Mouse (Mus musculus): ENCODE measurements around the gene Kmt5b.

Kmt5b gene

GRCm38 (mm10) chr19:3767276-3767780 is at the start of gene Kmt5b:
Kmt5b (plus strand) TSS chr19:3767421.
- DNase-seq: peak; percentile 69

- DNase-seq: peak; percentile 74
Measured at GRCm38 (mm10) chr19:3718481-3719361, 48.5 kb upstream of the Kmt5b start.

DNA sequence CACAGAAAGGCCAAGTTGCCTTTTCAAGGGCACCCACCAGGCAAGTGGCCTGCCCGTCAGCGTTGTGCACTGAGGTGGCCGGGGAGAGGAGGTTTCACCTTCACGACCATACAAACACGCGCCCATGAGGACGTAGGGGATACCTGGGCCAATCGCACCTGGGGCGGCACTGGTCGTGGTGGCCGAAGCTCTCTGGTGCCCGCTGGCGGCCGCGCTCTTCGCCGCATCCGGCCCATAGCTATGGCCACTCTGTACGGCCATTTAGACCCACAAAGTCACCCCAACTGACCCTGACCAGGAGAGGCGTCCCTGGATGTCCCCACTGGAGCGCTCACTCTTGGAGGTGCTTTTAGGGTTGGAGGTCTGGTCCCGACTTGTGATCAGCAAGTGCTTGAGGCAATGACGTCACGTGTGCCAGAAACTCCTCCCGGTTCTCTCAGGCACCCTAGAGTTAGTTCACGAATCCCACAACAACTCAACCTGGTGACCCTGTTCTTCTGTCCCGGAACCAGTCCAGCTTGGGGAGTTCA is 47.8 kb upstream of the Kmt5b start:
- peak; percentile 81 for DNase-seq

DNA sequence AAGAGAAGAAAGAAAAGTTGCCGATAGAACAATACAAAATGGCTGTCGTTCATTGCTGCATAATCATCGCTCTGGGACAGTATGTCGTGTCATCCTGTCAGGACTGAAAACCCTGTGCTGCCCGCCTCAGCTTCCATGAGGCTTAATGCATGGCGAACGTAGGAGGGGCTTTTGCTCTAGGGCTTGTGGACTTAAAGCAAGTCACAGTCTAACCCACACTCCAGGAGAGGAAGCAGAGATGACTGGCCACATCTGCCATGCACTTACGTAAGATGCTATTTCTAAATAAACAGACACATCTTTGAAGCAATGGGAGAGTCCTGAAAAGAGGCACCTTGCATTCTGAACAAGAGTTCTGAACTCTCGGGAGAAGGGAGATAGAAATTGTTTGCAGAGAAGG is 44.1 kb upstream of the Kmt5b start:
- no peak for DNase-seq

DNA sequence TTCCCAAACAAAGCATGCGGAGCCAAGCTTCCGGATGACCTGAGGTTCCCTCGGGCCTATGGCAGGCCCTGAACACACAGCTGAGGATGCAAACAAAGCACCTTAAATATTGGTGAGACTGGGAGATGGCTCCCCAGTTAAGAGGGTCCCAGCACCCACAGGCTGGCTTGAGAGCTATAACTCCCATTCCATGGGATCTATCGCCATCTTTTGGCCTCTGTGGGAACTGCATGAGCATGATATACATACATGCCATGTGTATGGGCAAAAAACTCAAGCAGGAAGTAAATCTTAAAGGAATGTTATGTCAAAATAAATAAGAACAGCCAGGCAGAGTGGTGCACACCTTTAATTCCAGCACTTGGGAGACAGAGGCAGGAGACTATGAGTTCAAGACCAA is 43.3 kb upstream of the Kmt5b start:
- DNase-seq: no peak

DNA sequence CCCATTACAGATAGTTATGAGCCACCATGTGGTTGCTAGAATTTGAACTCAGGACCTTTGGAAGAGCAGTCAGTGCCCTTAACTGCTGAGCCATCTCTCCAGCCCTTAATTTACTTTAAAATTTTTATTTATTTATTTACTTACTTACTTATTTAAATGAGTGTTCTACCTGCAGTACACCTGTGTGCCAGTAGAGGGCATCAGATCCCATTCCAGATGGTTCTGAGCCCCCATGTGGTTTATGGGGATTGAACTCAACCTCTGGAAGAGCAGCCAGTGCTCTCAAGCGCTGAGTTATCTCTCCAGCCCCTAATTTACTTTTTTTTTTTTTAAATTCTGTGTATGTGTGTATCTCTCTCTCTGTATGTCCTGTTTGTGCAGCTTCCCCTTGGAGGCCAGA is 42.4 kb upstream of the Kmt5b start:
- DNase-seq: peak; percentile 74

DNA sequence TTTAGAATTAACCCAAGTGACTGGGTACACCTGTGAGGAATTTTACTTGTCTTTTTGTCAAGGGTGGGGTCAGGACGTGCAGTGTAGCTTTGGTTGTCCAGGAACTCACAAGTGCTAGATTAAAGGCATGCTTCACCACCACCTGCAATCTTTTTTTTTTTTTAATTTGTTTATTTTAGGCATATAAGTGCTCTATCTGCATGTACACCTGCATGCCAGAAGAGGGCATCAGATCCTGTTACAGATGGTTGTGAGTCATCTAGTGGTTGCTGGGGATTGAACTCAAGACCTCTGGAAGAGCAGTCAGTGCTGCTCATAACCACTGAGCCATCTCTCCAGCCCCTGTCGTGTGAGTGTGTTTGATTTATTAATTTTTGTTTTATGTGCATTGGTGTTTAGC is 38.3 kb upstream of the Kmt5b start:
- DNase-seq: no peak

DNA sequence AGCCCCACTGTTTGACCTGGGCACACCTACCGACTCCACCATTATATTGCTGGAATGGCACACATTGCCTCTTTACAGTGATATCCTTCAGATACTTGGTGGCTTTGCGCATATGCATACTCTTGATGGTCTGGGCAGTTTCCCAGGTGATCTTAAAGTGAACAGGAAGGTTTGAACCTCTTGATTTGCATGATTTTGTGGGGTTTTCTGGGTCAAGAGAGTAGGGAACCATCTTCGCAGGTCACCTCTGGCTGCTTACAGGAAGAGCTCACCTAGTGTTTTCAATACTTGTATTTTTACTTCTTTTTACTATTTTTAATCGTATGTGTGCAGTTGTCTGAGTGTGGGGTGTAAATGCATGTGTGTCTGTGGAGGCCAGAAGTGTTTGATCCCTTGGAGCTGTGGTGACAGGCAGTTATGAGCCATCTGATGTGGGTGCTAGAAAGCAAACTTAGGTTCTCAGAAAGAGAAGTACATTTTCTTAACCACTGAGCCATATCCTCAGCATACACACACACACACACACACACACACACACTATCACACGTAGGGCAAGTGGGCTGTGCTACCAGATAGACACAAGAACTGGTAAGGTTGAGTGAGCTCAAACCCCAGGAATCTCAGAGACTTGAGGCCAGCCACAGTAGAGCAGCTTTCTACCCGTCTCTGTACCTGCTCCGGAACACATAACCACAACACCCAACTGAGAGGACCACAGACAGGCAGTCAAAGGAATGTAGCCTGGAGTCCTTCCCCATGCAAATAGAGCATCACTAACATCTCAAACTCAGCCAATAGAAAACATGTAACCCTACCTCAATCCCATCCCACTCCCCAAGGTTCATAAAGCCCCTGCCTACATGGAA is 36.2 kb upstream of the Kmt5b start:
- DNase-seq: no peak

GRCm38 (mm10) chr19:3736001-3736400 is 31.2 kb upstream of the Kmt5b start:
- DNase-seq: no peak

DNA sequence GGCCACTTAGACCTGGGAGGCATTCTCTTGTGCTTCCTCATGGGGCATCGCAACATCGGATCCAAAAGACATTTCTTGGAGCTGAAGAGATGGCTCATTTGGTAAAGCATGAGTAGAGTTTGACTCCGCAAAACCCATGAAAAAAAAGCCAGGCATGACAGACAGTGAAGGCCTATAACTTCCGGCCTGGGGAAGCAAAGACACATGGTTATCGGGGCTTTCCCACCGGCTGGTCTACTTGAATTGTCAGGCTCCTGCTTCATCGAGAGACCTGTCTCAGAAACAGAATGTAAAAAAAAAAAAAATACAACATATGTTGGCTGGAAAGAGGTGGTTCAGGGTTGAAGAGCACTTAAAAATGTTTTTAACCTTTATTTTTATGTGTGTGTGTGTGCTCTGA is 27.6 kb upstream of the Kmt5b start:
- no peak for DNase-seq

DNA sequence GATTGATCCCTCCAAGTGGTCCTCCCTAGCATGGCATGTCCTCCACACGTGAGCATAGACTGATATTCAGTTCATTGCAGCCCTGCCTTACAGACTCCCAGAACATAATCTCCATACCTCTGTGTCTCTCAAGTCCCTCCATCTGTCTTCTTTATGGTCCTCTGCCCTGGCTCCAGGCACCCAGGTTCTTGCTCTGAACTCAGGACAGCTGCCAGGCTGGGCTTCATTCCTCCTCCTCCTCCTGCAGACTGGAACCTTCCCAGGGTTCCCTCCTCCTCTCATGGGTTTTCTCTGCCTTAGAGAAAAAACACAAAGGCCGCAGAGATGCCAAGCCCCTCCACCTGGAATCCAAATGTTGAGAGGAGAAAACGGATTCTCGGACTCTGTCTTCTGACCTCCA is 24.5 kb upstream of the Kmt5b start:
- DNase-seq: no peak

GRCm38 (mm10) chr19:3743362-3743761 is 23.9 kb upstream of the Kmt5b start:
- no peak for DNase-seq

GRCm38 (mm10) chr19:3743851-3744512 is 23.2 kb upstream of the Kmt5b start:
- peak; percentile 59 for DNase-seq

GRCm38 (mm10) chr19:3752621-3753239 is 14.5 kb upstream of the Kmt5b start:
- DNase-seq: no peak

- DNase-seq: no peak
Measured at GRCm38 (mm10) chr19:3753240-3753633, 14.0 kb upstream of the Kmt5b start.

DNA sequence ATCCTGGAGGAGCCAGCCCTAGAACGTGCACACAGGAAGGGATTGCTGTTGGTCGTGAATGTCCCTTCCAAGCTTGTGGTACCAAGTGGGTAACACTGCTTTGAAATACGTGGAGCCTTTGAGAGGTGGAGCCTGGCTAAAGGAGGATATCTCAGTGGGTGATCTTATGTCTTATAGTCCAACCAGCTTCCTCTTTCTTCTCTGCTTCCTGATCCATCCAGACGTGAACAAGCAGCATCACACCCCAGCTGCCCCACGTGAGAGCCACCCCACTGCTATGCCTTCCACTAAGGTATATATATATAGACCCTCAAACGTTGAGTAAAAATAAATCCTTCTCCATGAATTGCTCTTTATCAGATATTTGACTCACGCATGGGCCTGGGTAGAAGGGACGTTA is 13.5 kb upstream of the Kmt5b start:
- no peak for DNase-seq

DNA sequence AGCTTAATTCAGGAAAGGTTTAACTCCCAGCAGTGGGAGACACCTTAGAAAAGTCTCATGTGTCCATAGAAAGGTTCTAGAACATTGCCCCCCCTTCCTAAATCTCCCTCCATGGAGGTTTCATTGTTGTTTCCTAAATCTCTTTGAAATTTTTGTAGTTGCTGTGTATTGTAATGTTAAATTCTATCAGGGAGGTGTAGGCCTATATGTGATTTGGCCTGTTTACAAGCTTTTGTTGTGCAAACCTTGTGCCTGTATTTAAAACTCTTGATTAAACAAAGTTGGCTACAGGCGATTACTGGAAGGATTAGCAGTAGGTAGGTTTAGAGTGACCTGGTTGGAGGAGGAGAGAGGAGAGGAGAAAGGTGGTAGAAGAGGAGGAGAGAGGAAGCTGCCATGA is 9.4 kb upstream of the Kmt5b start:
- DNase-seq: no peak

- DNase-seq: no peak
Measured at GRCm38 (mm10) chr19:3765221-3765820, 1.9 kb upstream of the Kmt5b start.

DNA sequence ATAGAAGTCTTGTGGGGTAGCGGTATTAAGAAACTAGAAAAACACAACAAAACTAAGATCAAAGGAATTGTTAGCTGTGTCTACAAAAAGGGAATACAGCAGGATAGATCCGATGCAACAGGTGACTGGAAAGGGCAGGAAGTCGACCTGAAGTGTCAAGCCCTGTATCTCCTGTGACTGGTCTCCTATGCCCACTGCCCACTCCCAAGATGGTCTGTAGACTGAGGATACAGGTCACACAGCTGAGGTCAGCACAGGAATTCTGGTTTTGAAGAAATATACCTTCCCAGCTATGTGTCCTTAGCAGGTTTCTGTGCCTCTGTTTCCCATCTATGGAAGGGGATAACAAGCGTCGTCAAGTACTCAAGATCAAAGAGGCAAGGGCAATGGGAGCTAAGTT is 843 bp upstream of the Kmt5b start:
- DNase-seq: no peak

- DNase-seq: peak; percentile 71
Measured at GRCm38 (mm10) chr19:3767781-3768696, 818 bp downstream of the Kmt5b start.
